Mouse (Mus musculus): ENCODE results near the gene Mfsd8. TPM values are rescaled to one million over a fixed set of nuclear protein-coding genes. Genes with fewer than 3 reads are reported as not detected.
A peak's percentile ranks its signal among the peaks of the same experiment; 100 is the strongest.

Gene Mfsd8
- polyA plus RNA-seq, 1 experiment from 2014 or later, result 6.2 TPM

GRCm38 (mm10) chr3:40799530-40800372 lies 46.9 kb downstream of the Mfsd8 start, which contains the start of gene Plk4:
Gene Plk4 (plus strand): TSS chr3:40800019.
- H3K27ac ChIP-seq (replicated peaks), result peak within 1 kb of the TSS; percentile 95
- peaks cover 22% of the 10 kb centered on the region for H3K4me1 ChIP-seq
- H3K4me3 ChIP-seq, result peak within 1 kb of the TSS; percentile 98
- no peaks in the 10 kb centered on the region for H3K27me3 ChIP-seq (replicated peaks; ENCODE audit: low read depth, poor library complexity, severe bottlenecking)
- 2% methylated on average over 66 of the region's 66 CpGs for WGBS
- peak; percentile 96 for DNase-seq (ENCODE audit: low spot score)
- no peaks in the 10 kb centered on the region for H3K9me3 ChIP-seq
- H3K36me3 ChIP-seq (replicated peaks), result peaks cover 34% of the 10 kb centered on the region

GRCm38 (mm10) chr3:40798500-40798899 lies 48.2 kb downstream of the Mfsd8 start:
- Histone ChIP-seq H3K4me3 (no peak overlapping the region), H3K27ac (replicated peaks) (no peak overlapping the region), H3K9me3 (no peaks in the 10 kb centered on the region), H3K4me1 (peaks cover 22% of the 10 kb centered on the region), H3K27me3 (replicated peaks; ENCODE audit: low read depth, poor library complexity, severe bottlenecking) (no peaks in the 10 kb centered on the region), H3K36me3 (replicated peaks) (peaks cover 24% of the 10 kb centered on the region)
- 38% methylated on average over 7 of the region's 7 CpGs for WGBS
- DNase-seq (ENCODE audit: low spot score), result peak; percentile 48

GRCm38 (mm10) chr3:40798054-40798453 lies 48.6 kb downstream of the Mfsd8 start:
- Histone ChIP-seq H3K27ac (replicated peaks) (no peak overlapping the region), H3K27me3 (replicated peaks; ENCODE audit: low read depth, poor library complexity, severe bottlenecking) (no peaks in the 10 kb centered on the region), H3K4me3 (no peak overlapping the region), H3K9me3 (no peaks in the 10 kb centered on the region), H3K36me3 (replicated peaks) (peaks cover 20% of the 10 kb centered on the region), H3K4me1 (peaks cover 22% of the 10 kb centered on the region)
- DNase-seq (ENCODE audit: low spot score), result no peak
- 78% methylated on average over 1 of the region's 1 CpGs for WGBS

- 86% methylated on average over 2 of the region's 2 CpGs for WGBS
- Histone ChIP-seq H3K27ac (replicated peaks) (no peak overlapping the region), H3K27me3 (replicated peaks; ENCODE audit: low read depth, poor library complexity, severe bottlenecking) (no peaks in the 10 kb centered on the region), H3K9me3 (no peaks in the 10 kb centered on the region), H3K4me3 (no peak overlapping the region), H3K4me1 (no peaks in the 10 kb centered on the region), H3K36me3 (replicated peaks) (peaks cover 7% of the 10 kb centered on the region; the same call in 1 of the 2 replicates)
- DNase-seq (ENCODE audit: low spot score), result no peak
These were observed 52.9 kb downstream of the Mfsd8 start for GRCm38 (mm10) chr3:40793783-40794182.

Other genes starting within 250 kb of the Mfsd8 start
- 0.11 TPM in 1 of 2 replicates, not detected in the other for gene Slc25a31, start 138.0 kb downstream of the Mfsd8 start, polyA plus RNA-seq (2016; fragmentation: Nextera tagmentation; extraction: Ambion mirVana)
- 20.9 and 27.8 TPM in 2 replicates for gene Hspa4l, start 102.4 kb downstream of the Mfsd8 start, polyA plus RNA-seq (2016; fragmentation: Nextera tagmentation; extraction: Ambion mirVana)
- 83.9 and 84.1 TPM in 2 replicates for gene Plk4, start 46.9 kb downstream of the Mfsd8 start, polyA plus RNA-seq (2016; fragmentation: Nextera tagmentation; extraction: Ambion mirVana)
- gene Abhd18, start 84 bp upstream of the Mfsd8 start, polyA plus RNA-seq (2016; fragmentation: Nextera tagmentation; extraction: Ambion mirVana), result 4.7 and 6.0 TPM in 2 replicates
- gene 1700034I23Rik, start 55.7 kb upstream of the Mfsd8 start, polyA plus RNA-seq (2016; fragmentation: Nextera tagmentation; extraction: Ambion mirVana), result 0.07 and 0.20 TPM in 2 replicates
- 0.87 and 1.7 TPM in 2 replicates for gene Larp1b, start 102.9 kb upstream of the Mfsd8 start, polyA plus RNA-seq (2016; fragmentation: Nextera tagmentation; extraction: Ambion mirVana)
- gene Pgrmc2, start 236.2 kb upstream of the Mfsd8 start, polyA plus RNA-seq (2016; fragmentation: Nextera tagmentation; extraction: Ambion mirVana), result 29.5 and 31.7 TPM in 2 replicates

All from embryonic facial prominence, embryonic 10.5 days (tissue).